Mouse (Mus musculus) CH12.LX (cell line): Measurements from ENCODE around the gene Rnf115. TPM values are rescaled to one million over a fixed set of nuclear protein-coding genes. Genes with fewer than 3 reads are reported as not detected.

Experiments
- DNase-seq: peaks from one replicate; pipeline ENCODE4 v3.0.0-alpha.2; 2013; ENCODE audit errors: extremely low read depth
- H3K27ac ChIP-seq: 2 replicates; pipeline ENCODE4 v1.5.1; 2012; ENCODE audit warnings: low read depth, mild to moderate bottlenecking, control low read depth, moderate library complexity; ENCODE audit not compliant: insufficient read depth
- H3K27me3 ChIP-seq: replicated peaks from 2 replicates; pipeline ENCODE3; 2012; ENCODE audit warnings: inconsistent platforms
- H3K36me3 ChIP-seq, 2 experiments: replicated peaks in 1 of 2; 2 replicates each; pipeline versions ENCODE3 to v1.6.1; 2012; ENCODE audit warnings: inconsistent platforms in 1 of 2, low read length in 1 of 2, mild to moderate bottlenecking in 1 of 2, mixed read lengths in 1 of 2, moderate library complexity in 1 of 2; ENCODE audit not compliant: control insufficient read depth in 1 of 2, insufficient read depth in 1 of 2
- H3K4me1 ChIP-seq, 2 experiments: 2 replicates each; pipeline ENCODE4 v1.6.1; 2012; ENCODE audit warnings: inconsistent platforms in 1 of 2, moderate library complexity in 1 of 2; ENCODE audit not compliant: insufficient read depth in 2 of 2, control insufficient read depth in 1 of 2
- H3K4me2 ChIP-seq: 2 replicates; pipeline ENCODE4 v1.6.1; 2012; ENCODE audit warnings: low read depth, mild to moderate bottlenecking, control low read depth; ENCODE audit not compliant: poor library complexity, insufficient read depth, severe bottlenecking
- H3K4me3 ChIP-seq, 3 experiments: fragments of 150-350 bp in 1 of 3; sonication (generic) in 1 of 3; replicated peaks in 1 of 3; 2 replicates each; pipeline versions ENCODE3 to v1.5.1; 2011 to 2012; ENCODE audit warnings: low read depth in 2 of 3, low read length in 2 of 3, mild to moderate bottlenecking in 2 of 3, moderate library complexity in 2 of 3, control low read depth in 1 of 3, improper control_type of control experiment in 1 of 3, inconsistent platforms in 1 of 3, mixed read lengths in 1 of 3; ENCODE audit not compliant: poor library complexity in 1 of 3
- H3K79me2 ChIP-seq: replicated peaks from 2 replicates; pipeline ENCODE4 v1.6.1; 2012; ENCODE audit warnings: mild to moderate bottlenecking, moderate library complexity; ENCODE audit not compliant: control insufficient read depth, poor library complexity, insufficient read depth, severe bottlenecking; ENCODE audit errors: extremely low read depth
- H3K9ac ChIP-seq: 2 replicates; pipeline ENCODE4 v1.6.1; 2012; ENCODE audit warnings: low read depth, mild to moderate bottlenecking, control low read depth, moderate library complexity; ENCODE audit not compliant: insufficient read depth
- H3K9me3 ChIP-seq: replicated peaks from 2 replicates; pipeline ENCODE3; 2012; ENCODE audit warnings: low read length, inconsistent platforms, mixed read lengths
- BHLHE40 ChIP-seq: IDR thresholded peaks from 2 replicates; pipeline ENCODE4 v1.6.1; 2011; ENCODE audit warnings: mild to moderate bottlenecking, low read depth, low read length, improper control_type of control experiment
- CHD2 ChIP-seq: IDR thresholded peaks from 2 replicates; pipeline ENCODE4 v1.6.1; 2011; ENCODE audit warnings: low read length, improper control_type of control experiment
- CTCF ChIP-seq, 2 experiments: IDR thresholded peaks in 1 of 2; conservative IDR thresholded peaks in 1 of 2; 2 replicates each; pipeline ENCODE4 v1.5.1; 2011 to 2012; ENCODE audit warnings: low read depth in 2 of 2, low read length in 2 of 2, improper control_type of control experiment in 1 of 2, inconsistent platforms in 1 of 2, mild to moderate bottlenecking in 1 of 2, moderate library complexity in 1 of 2
- E2F4 ChIP-seq: IDR thresholded peaks from 2 replicates; pipeline ENCODE4 v1.6.1; 2011; ENCODE audit warnings: low read depth, low read length, improper control_type of control experiment; ENCODE audit not compliant: insufficient replicate concordance
- EP300 ChIP-seq: IDR thresholded peaks from 2 replicates; pipeline ENCODE4 v1.6.1; 2011; ENCODE audit warnings: low read length, improper control_type of control experiment
- ETS1 ChIP-seq: conservative IDR thresholded peaks from 2 replicates; pipeline ENCODE4 v1.6.1; 2012; ENCODE audit warnings: low read depth, mild to moderate bottlenecking, inconsistent platforms, low read length, improper control_type of control experiment, moderate library complexity
- GABPA ChIP-seq: IDR thresholded peaks from 2 replicates; pipeline ENCODE4 v1.6.1; 2012; ENCODE audit warnings: low read depth, low read length, improper control_type of control experiment, inconsistent platforms; ENCODE audit not compliant: insufficient replicate concordance
- HCFC1 ChIP-seq: IDR thresholded peaks from 2 replicates; pipeline ENCODE4 v1.6.1; 2012; ENCODE audit warnings: low read depth, mild to moderate bottlenecking, inconsistent platforms, low read length, improper control_type of control experiment
- IRF4 ChIP-seq: IDR thresholded peaks from 2 replicates; pipeline ENCODE4 v1.6.1; 2014; ENCODE audit warnings: low read depth, mild to moderate bottlenecking, inconsistent platforms, low read length, improper control_type of control experiment
- KAT2A ChIP-seq: IDR thresholded peaks from 2 replicates; pipeline ENCODE4 v1.6.1; 2012; ENCODE audit warnings: low read length, improper control_type of control experiment, inconsistent platforms; ENCODE audit not compliant: insufficient replicate concordance
- MAFK ChIP-seq: IDR thresholded peaks from 2 replicates; pipeline ENCODE4 v1.6.1; 2011; ENCODE audit warnings: low read length, improper control_type of control experiment; ENCODE audit not compliant: insufficient replicate concordance
- MAZ ChIP-seq: IDR thresholded peaks from 2 replicates; pipeline ENCODE4 v1.6.1; 2012; ENCODE audit warnings: low read depth, mild to moderate bottlenecking, inconsistent platforms, low read length, improper control_type of control experiment, moderate library complexity
- MEF2A ChIP-seq: IDR thresholded peaks from 2 replicates; pipeline ENCODE4 v1.6.1; 2014; ENCODE audit warnings: low read depth, mild to moderate bottlenecking, inconsistent platforms, low read length, improper control_type of control experiment, borderline replicate concordance
- MXI1 ChIP-seq: IDR thresholded peaks from 2 replicates; pipeline ENCODE4 v1.6.1; 2011; ENCODE audit warnings: mild to moderate bottlenecking, low read depth, low read length, improper control_type of control experiment
- MYC ChIP-seq: IDR thresholded peaks from 2 replicates; pipeline ENCODE4 v1.6.1; 2011; ENCODE audit warnings: low read depth, mild to moderate bottlenecking, improper control_type of control experiment, low read length
- NELFE ChIP-seq: IDR thresholded peaks from 2 replicates; pipeline ENCODE4 v1.6.1; 2011; ENCODE audit warnings: low read depth, low read length, improper control_type of control experiment
- NRF1 ChIP-seq: IDR thresholded peaks from 2 replicates; pipeline ENCODE4 v1.6.1; 2014; ENCODE audit warnings: low read depth, mild to moderate bottlenecking, inconsistent platforms, low read length, improper control_type of control experiment, moderate library complexity
- PAX5 ChIP-seq: IDR thresholded peaks from 2 replicates; pipeline ENCODE4 v1.6.1; 2012; ENCODE audit warnings: low read length, inconsistent platforms, mixed read lengths
- POLR2A ChIP-seq: IDR thresholded peaks from 2 replicates; pipeline ENCODE4 v1.6.1; 2011; ENCODE audit warnings: low read depth, mild to moderate bottlenecking, improper control_type of control experiment, low read length
- RAD21 ChIP-seq: IDR thresholded peaks from 2 replicates; pipeline ENCODE4 v1.6.1; 2011; ENCODE audit warnings: low read depth, mild to moderate bottlenecking, low read length, improper control_type of control experiment, moderate library complexity
- RCOR1 ChIP-seq: conservative IDR thresholded peaks from 2 replicates; pipeline ENCODE4 v1.6.1; 2012; ENCODE audit warnings: low read depth, mild to moderate bottlenecking, inconsistent platforms, low read length, improper control_type of control experiment
- SIN3A ChIP-seq: IDR thresholded peaks from 2 replicates; pipeline ENCODE4 v1.6.1; 2012; ENCODE audit warnings: low read length, improper control_type of control experiment, inconsistent platforms
- SMC3 ChIP-seq: IDR thresholded peaks from 2 replicates; pipeline ENCODE4 v1.6.1; 2011; ENCODE audit warnings: low read depth, low read length, improper control_type of control experiment
- TBP ChIP-seq: conservative IDR thresholded peaks from 2 replicates; pipeline ENCODE4 v1.6.1; 2011; ENCODE audit warnings: low read depth, low read length, improper control_type of control experiment
- TCF12 ChIP-seq: IDR thresholded peaks from 2 replicates; pipeline ENCODE4 v1.6.1; 2014; ENCODE audit warnings: low read depth, mild to moderate bottlenecking, inconsistent platforms, low read length, improper control_type of control experiment
- UBTF ChIP-seq: IDR thresholded peaks from 2 replicates; pipeline ENCODE4 v1.6.1; 2012; ENCODE audit warnings: low read depth, mild to moderate bottlenecking, inconsistent platforms, low read length, improper control_type of control experiment, moderate library complexity
- USF1 ChIP-seq: IDR thresholded peaks from 2 replicates; pipeline ENCODE4 v1.6.1; 2014; ENCODE audit warnings: low read depth, mild to moderate bottlenecking, inconsistent platforms, low read length, improper control_type of control experiment
- ZC3H11A ChIP-seq: IDR thresholded peaks from 2 replicates; pipeline ENCODE4 v1.6.1; 2012; ENCODE audit warnings: low read depth, mild to moderate bottlenecking, inconsistent platforms, low read length, improper control_type of control experiment
- ZKSCAN1 ChIP-seq: IDR thresholded peaks from 2 replicates; pipeline ENCODE4 v1.6.1; 2012; ENCODE audit warnings: low read depth, inconsistent platforms, low read length, improper control_type of control experiment, borderline replicate concordance
- ZMIZ1 ChIP-seq: IDR thresholded peaks from 2 replicates; pipeline ENCODE4 v1.6.1; 2012; ENCODE audit warnings: low read depth, mild to moderate bottlenecking, inconsistent platforms, low read length, improper control_type of control experiment
- dilution Hi-C: fragments of 300-500 bp; cut with MboI; formaldehyde crosslinking; loops from 2 replicates; pipeline ENCODE4 v1.14.3; 2020; ENCODE audit warnings: low sequenced_read_pairs; ENCODE audit not compliant: extremely low pct_unique_long_range_greater_than_20kb, extremely low pct_ligation_motif_present
- in situ Hi-C: fragments of 300-500 bp; cut with MboI; formaldehyde crosslinking; loops from 3 replicates; pipeline ENCODE4 v1.14.3; 2019; ENCODE audit warnings: low sequenced_read_pairs, low pct_ligation_motif_present, low pct_unique_long_range_greater_than_20kb, mixed read lengths
- polyA plus RNA-seq: library from polyadenylated mRNA; unstranded; fragments of >175 nt; gene quantifications from 2 replicates; pipeline ENCODE4 v1.2.1, GENCODE M21; 2012; ENCODE audit warnings: low read depth; ENCODE audit not compliant: insufficient read length
- total RNA-seq, 2 experiments: library from RNA; depleted of rRNA; stranded (reverse); fragments of 300-350 nt in 1 of 2; fragments of >200 nt in 1 of 2; gene quantifications; 2 replicates each; pipeline ENCODE4 v1.2.3; 2012 to 2014

Gene Rnf115
- total and polyA plus RNA-seq, 3 experiments, result 25.8 to 79.3 (median 64.7) TPM

DNA sequence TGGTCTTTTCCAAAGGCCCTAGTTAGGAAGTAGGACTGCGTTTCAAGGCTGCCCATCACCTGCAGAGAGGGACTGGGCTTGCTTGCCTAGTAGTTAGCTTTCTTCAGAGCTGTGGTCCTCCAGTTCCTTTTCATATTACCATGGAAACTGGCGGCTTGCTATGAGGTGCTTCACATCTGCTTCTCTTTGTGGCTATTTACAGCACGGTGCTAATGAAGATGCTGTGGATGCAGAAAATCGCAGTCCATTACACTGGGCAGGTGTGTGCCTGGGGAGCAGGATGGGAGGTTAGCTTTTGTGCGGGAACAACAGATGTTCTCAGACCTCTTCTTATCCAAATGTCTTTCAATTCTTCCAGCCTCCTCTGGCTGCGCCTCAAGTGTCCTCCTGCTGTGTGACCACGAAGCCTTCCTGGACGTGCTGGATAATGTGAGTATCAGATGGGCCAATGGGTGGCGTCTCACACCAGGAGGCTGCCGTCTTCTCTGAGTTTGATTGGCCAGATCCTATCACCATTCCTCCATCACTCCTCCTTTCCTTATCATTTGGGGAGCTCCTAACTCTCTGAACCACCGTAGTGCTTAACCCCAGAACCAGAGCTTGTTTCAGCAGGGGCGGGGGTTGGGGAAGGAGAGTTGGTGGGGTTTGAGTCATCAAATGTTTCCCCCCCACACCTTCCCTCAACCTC is 47.1 kb upstream of the Rnf115 start:
- DNase-seq, result peak; percentile 57

DNA sequence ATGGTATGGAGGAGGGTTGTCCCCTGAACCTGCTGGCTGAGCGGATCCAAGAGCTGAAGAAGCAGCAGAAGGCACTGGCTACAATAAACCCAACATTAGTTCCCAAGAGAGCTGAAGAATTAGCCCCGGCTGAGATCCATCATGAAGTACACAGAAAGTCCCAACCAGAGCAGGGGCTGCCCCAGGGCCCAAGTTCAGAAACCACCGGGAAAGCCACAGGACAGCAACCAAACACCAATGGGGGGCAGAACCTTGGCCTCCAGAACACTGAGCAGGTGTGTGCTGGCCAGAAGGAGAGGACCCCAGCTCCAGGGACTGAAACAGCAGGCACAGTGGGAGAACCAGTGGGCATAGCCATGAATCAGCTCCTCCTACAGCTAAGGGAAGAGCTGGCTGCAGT is 44.0 kb upstream of the Rnf115 start:
- in situ Hi-C loops (no loop called here), dilution Hi-C loops (no loop called here)
- no peaks in the 10 kb centered on the region for H3K9me3 ChIP-seq
- H3K4me1 ChIP-seq, result peaks cover 43 to 73% of the 10 kb centered on the region in 2 experiments
- peaks cover 3 to 5% of the 10 kb centered on the region in 2 experiments for H3K36me3 ChIP-seq
- peak; percentile 55 for DNase-seq
- peak overlapping the region; percentile 91 for H3K27ac ChIP-seq
- H3K27me3 ChIP-seq, result no peaks in the 10 kb centered on the region
- peak overlapping the region; percentile 76 for H3K4me2 ChIP-seq
- H3K79me2 ChIP-seq, result no peaks in the 10 kb centered on the region
- peak overlapping the region; percentile 39 for H3K9ac ChIP-seq
- H3K4me3 ChIP-seq, result no peak overlapping the region
- no peak for TF ChIP-seq KAT2A
- peak; percentile 59; the same call in 1 of the 2 replicates for TF ChIP-seq MAZ
- TF ChIP-seq UBTF, result no peak
- peak; percentile 81 for TF ChIP-seq EP300
- 0 out of 2 replicates have a peak, but pooled peaks have one; percentile 18 for TF ChIP-seq HCFC1
- no peak for TF ChIP-seq GABPA
- TF ChIP-seq BHLHE40, result 0 out of 2 replicates have a peak, but pooled peaks have one; percentile 26
- TF ChIP-seq SMC3, result no peak
- TF ChIP-seq CHD2, result peak; percentile 74
- no peak for TF ChIP-seq ZC3H11A
- no peak for TF ChIP-seq PAX5
- peak; percentile 78 for TF ChIP-seq IRF4
- peak; percentile 45; the same call in 1 of the 2 replicates for TF ChIP-seq ETS1
- no peak for TF ChIP-seq MYC
- no peak for TF ChIP-seq USF1
- 0 out of 4 replicates have a peak, but pooled peaks of 1 of the 2 experiments have one; percentile 6 for TF ChIP-seq CTCF (conservative IDR thresholded peaks at IDR 0.05 in 1 of 2, IDR thresholded peaks at IDR 0.05 in 1 of 2; ENCODE audit: low read depth in 2 of 2, low read length in 2 of 2)
- peak; percentile 58; the same call in 1 of the 2 replicates for TF ChIP-seq SIN3A
- TF ChIP-seq MAFK, result 0 out of 2 replicates have a peak, but pooled peaks have one; percentile 32
- TF ChIP-seq RAD21, result no peak
- TF ChIP-seq TCF12, result peak; percentile 90
- 0 out of 2 replicates have a peak, but pooled peaks have one; percentile 6 for TF ChIP-seq NRF1
- TF ChIP-seq ZMIZ1, result 0 out of 2 replicates have a peak, but pooled peaks have one; percentile 38

More for the DNA sequence above, 47.1 kb upstream of the Rnf115 start:
- TF ChIP-seq CTCF (conservative IDR thresholded peaks at IDR 0.05 in 1 of 2, IDR thresholded peaks at IDR 0.05 in 1 of 2; ENCODE audit: low read depth in 2 of 2, low read length in 2 of 2) (no peak), MXI1 (no peak), TCF12 (peak; percentile 39; the same call in 1 of the 2 replicates), ETS1 (0 out of 2 replicates have a peak, but pooled peaks have one; percentile 23), EP300 (no peak), HCFC1 (no peak), ZKSCAN1 (no peak), CHD2 (no peak), IRF4 (no peak), ZMIZ1 (no peak), NRF1 (no peak), MAZ (no peak), MAFK (no peak), POLR2A (no peak), RCOR1 (no peak), TBP (no peak), BHLHE40 (no peak), NELFE (no peak), E2F4 (no peak), ZC3H11A (no peak), PAX5 (no peak), MEF2A (peak; percentile 40; the same call in 1 of the 2 replicates)
- H3K27ac ChIP-seq, result no peak overlapping the region
- no peak overlapping the region for H3K4me3 ChIP-seq
- dilution Hi-C loops, result no loop called here
- in situ Hi-C loops, result no loop called here
- H3K4me1 ChIP-seq, result peaks cover 45 to 84% of the 10 kb centered on the region in 2 experiments
- H3K9ac ChIP-seq, result no peak overlapping the region
- H3K4me2 ChIP-seq, result no peak overlapping the region
- peaks cover 3 to 5% of the 10 kb centered on the region in 2 experiments for H3K36me3 ChIP-seq
- no peaks in the 10 kb centered on the region for H3K79me2 ChIP-seq
- no peaks in the 10 kb centered on the region for H3K9me3 ChIP-seq
- no peaks in the 10 kb centered on the region for H3K27me3 ChIP-seq
